Mouse (Mus musculus) gastrocnemius, postnatal 36 days (tissue): Measurements from ENCODE around the gene Mettl7b. TPM values are rescaled to one million over a fixed set of nuclear protein-coding genes. Genes with fewer than 3 reads are reported as not detected.
A peak's percentile ranks its signal among the peaks of the same experiment; 100 is the strongest.

Experiments used
- DNase-seq, 2 experiments: peaks; one replicate each; pipeline ENCODE4 v3.0.0; 2022
- intact Hi-C: fragments of 180-260 bp; cut with DNase I; formaldehyde crosslinking; loops from one replicate; pipeline ENCODE4 v1.15.1; 2025
- total RNA-seq, 2 experiments: library from RNA; stranded (reverse); gene quantifications; 2 replicates each; pipeline ENCODE4 v1.2.3; 2021

Mettl7b gene
- total RNA-seq, 2 experiments from 2014 or later: 0.28 TPM; not detected in 1

DNA sequence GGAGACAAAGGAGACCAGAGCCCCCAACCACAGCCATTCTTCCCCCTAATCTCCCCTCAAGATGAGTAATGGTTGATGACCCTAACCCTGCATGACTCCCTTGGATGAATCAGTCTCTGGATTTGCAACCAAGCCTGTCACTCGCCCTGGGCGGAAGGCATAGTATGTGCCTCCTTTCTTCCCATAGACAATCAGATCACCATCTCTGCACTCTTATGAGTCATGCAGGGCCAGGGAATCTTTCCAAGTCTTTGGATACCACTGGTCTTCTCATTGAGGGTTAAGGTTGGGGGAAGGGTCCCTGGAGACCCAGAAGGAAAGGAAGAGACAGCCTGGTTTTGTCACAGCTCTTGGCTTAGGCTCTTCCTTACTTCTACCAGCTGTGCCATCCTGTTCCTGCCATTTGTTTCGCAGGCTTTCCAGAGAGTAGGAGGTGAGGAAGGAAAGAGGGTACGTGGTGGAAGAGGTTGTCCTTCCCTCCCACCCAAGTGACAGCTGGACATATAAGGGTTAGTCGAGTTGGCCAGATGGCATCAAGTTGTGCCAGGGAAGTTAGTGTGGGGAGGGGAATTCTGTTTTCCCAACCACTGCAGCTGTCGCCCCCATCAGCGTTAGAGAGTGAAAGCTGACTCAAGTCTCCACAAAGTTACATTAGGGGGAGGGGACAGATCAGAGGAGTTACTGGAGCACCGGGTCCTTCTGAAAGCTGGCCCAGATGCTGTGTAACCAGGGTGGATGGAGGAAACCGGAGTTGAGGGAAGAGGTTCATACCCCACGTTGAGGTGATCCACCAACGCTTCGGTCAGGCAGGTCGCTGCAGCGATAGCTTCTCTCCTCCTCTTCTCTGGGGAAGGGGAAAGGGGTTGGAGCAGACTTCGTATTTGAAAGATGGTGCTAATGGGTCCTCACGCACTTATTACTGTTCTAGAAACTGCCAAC, 38.6 kb downstream of the Mettl7b start:
- intact Hi-C loops: no loop called here
- no peak for DNase-seq

DNA sequence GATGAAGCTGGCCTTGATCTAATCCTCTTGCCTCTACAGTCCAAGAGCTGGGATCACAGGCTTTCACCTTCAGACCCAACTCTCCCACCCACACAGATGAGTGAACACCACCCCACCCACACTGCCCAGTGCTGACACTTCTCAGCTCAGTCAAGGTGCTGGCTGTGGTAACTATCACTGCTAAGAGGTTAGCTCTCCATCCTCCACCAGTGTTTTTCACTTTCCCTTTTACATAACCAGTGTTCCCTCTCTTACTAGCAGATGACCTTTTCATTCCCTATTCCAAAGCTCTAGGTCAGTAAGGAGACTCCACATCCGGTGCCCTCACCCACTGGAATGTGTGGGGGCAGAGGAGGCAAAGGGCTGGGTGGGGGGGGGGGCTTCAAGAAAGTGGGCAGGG, 39.5 kb downstream of the Mettl7b start:
- intact Hi-C loops: no loop called here
- no peak for DNase-seq

DNA sequence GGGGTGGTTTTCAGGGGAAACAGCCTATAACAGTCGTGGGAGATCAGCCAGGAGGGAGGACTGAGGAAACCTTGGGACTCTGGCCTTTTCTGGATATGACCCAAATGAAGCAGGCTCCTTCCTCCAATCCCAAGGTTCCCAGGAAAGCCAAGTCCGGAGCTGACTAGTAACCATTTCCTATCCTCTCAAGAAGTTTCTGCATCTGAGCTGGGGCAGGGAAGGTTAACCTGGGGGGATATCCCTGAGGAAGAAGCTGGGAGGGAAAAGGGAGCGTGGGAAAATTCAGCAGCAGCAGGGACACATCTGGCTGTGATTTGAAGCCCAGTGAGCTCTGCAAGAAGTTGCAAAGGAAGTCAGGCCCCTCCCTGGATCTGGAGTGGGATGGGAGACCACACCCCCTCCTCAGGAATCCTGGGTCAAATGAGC, 40.0 kb downstream of the Mettl7b start:
- intact Hi-C loops: no loop called here
- DNase-seq: no peak

DNA sequence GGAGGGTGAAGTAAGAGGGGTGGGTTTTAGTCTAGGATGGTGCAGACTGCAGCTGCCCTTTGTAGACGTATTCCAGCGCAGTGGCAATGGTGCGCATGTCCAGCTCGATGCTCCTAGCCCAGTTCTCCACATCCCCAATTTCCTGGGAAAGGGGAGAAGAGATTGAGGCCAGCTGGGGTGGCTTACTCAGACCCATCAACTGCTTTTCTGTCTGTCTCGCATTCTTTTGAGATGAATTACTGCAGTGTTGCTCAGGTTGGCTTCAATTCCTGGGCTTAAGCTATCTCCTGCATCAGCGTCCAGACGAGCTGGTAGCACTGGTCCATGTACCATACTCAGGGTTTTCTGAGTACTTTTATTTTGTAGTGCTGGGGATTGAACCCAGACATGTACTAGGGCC, 40.8 kb downstream of the Mettl7b start:
- no peak for DNase-seq
- intact Hi-C loops: no loop called here

DNA sequence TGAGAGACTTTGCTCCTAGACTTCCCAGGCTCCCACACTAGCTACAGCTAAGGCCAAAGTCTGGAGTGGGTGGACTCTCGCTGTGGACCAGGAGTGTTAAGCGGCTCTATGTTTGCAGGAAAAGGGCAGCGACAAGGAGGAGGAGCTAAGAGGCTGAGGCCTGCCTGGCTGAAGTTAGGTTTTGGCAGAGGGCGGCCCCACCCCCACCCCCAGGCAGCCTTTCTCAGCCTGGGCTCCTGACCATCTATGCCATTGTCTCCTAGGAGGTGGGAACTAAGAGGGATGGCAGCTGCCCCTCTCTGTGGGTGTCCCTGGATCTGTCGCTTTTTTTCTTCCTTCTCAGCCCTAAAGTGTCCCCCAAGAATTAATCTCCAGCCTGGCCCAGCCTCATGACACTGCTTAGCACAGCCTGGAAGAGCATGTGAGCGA, 41.6 kb downstream of the Mettl7b start:
- intact Hi-C loops: no loop called here
- no peak for DNase-seq

DNA sequence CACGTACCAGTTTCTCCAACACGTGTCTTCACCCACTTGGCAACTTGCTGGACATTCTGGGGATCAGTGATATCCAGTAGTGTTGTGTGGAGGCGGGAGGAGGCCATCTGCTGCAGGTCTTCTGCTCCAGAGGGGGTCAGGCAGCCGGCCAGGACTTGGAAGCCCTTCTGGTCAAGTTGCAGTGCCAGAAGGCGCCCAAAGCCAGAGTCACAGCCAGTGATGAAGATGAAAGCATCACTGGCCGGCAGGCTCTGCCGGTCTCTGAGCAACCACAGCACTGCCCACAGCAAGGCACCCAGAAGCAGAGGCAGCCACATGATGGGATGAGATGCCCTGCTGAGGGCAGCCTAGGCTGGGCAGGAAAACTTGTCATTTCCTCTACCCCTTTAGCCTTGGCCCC, 42.5 kb downstream of the Mettl7b start:
- peak; percentile 68 to 77 for DNase-seq

DNA sequence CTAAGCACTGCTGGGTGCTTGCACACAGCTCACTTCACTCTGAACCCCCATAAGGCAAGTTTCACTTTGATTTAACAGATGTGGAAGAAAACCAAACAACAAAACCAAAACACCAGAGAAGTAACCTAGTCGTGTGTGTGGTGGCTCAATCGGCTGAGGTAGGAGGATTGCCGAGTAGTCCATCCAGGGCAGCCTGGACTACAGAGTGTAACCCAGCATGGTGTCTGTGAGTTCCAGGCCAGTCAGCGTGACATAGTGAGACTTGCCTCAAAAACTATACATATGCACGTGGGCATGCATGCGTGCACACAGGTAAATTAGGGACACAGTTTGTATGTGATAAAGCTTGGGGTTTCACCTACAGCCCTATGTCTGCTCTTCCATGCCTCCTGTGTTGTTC, 43.4 kb downstream of the Mettl7b start:
- intact Hi-C loops: no loop called here
- no peak for DNase-seq

More for the DNA sequence above, 42.5 kb downstream of the Mettl7b start:
- intact Hi-C loops: no loop called here

DNA sequence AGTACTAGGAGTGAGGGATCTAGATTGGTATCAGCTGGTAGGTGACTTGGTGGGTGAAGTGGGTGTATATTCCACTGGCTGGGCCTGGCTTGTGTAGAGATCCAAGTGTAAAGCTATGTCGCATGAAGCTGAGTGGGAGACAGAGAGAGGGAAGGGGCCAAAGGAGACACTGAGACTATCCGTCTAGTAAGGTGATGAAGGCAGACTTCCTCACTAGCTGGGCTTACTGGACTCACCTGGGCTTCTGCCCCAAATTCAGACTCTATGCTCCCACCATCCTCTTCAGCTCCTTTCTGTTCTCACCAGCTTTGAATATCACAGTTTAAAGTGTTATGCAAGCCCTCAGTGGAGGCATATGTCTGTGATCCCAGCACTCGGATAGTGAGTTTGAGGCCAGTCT, 44.1 kb downstream of the Mettl7b start:
- no peak for DNase-seq
- intact Hi-C loops: no loop called here

DNA sequence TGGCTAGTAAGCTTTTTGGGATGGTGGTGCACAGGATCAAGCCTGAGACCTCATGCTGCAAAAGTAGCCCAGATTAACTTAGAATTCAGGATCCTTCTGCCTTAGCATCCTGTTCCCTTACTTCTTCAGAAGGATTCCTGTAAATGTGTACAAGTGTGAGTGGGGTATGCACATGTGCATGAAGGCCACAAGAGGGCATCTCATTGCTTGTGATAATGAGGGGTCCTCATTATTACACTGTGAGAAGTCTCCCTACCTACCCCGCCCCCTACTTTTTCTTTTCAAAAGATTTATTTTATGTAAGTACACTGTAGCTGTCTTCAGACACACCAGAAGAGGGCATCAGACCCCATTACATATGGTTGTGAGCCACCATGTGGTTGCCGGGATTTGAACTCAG, 45.2 kb downstream of the Mettl7b start:
- intact Hi-C loops: loop anchor here (2.0 kb wide), 1 partner anchor 31 kb away; no protein-coding TSS in a partner anchor
- DNase-seq: no peak

DNA sequence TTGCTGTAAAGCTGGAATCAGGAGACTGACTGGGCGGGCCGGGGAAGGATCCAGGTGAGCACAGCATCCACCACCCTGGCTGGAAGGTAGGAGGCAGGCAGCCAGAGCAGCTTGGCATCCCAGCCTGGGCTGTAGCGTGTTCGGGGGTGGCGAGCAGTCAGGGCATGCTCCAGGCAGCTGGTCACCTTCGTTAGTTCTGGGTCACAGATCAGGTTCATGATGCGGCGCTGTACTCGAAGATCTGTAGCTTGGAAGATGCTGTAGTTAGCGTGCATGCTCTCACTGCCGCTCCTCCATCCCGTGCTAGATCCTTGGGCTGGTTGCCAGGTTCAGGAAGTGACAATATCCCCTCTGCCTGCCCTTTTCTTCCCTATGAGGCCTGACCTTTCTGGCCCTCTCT, 47.1 kb downstream of the Mettl7b start:
- intact Hi-C loops: loop anchor here (2.0 kb wide), 1 partner anchor 33 kb away; no protein-coding TSS in a partner anchor
- no peak for DNase-seq

DNA sequence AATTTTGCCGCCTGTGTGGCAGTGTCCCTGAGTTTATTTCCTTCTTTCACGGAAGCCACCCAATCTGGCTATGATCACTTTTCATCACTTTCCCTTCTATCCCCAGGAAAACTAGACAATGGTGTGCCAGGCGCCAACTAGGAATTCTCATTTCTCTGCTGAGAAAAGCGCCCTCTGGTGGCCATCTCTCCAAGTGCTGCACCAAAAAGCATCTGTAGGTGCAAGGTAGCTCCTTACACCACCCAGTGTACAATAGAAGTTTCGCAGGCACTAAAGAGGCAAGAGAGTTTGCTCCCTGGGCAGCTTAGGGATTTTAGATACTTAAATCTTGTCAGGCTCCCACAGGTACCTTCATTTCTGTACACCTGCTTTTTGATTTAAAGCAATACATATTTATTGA, 47.6 kb downstream of the Mettl7b start:
- intact Hi-C loops: no loop called here
- DNase-seq: peak; percentile 79 to 82

DNA sequence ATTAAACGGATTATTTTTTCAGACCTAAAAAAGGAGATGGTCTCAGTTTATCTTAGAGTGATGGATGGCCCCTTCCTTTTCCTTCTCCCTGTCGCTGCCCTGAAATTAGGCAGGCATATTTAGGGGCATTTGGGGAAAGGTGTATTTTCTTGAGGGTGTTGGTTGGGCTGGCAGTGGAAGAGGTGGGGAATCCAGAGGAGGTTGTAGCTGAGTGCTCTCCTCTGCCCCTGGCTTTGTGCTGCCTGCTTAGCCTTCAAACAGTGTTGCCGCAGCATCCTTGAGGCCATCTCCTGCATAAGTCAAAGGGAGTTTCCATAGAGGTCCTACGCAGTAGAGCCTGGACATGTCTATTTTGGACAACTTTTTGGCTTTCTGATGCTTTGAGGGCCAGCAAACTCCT, 48.0 kb downstream of the Mettl7b start:
- intact Hi-C loops: no loop called here

DNA sequence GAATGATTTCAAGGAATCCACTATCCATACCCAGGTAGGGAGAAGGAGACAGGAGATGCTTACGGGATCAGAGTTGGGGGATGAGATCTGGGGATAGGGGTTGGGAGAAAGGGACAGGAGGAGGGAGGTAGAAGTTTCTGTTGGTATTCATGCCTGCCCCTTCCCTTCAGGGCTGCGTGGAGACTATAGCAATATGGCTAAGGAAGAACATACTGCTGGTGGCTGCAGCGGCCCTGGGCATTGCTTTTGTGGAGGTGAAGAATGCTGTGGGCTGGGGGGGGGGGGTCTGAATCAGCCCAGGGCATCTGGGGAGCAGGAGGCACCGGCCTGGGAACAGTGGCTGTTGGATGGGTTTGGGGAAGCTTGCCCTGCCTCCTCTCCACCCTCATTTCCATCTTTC, 48.5 kb downstream of the Mettl7b start:
- intact Hi-C loops: no loop called here
- DNase-seq: no peak

More for the DNA sequence above, 48.0 kb downstream of the Mettl7b start:
- no peak for DNase-seq

DNA sequence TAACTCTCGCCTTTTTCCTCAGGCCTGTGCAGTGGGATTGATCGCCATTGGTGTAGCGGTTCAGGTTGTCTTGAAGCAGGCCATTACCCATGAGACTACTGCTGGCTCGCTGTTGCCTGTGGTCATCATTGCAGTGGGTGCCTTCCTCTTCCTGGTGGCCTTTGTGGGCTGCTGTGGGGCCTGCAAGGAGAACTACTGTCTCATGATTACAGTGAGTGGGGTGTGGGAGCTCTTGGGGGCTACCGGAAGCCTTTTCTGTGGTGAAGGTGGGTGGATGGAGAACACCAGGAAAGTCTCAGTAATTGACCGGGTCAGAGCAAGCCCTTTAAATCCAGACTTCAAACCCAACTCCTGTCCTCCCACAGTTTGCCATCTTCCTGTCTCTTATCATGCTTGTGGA, 49.4 kb downstream of the Mettl7b start:
- intact Hi-C loops: no loop called here

DNA sequence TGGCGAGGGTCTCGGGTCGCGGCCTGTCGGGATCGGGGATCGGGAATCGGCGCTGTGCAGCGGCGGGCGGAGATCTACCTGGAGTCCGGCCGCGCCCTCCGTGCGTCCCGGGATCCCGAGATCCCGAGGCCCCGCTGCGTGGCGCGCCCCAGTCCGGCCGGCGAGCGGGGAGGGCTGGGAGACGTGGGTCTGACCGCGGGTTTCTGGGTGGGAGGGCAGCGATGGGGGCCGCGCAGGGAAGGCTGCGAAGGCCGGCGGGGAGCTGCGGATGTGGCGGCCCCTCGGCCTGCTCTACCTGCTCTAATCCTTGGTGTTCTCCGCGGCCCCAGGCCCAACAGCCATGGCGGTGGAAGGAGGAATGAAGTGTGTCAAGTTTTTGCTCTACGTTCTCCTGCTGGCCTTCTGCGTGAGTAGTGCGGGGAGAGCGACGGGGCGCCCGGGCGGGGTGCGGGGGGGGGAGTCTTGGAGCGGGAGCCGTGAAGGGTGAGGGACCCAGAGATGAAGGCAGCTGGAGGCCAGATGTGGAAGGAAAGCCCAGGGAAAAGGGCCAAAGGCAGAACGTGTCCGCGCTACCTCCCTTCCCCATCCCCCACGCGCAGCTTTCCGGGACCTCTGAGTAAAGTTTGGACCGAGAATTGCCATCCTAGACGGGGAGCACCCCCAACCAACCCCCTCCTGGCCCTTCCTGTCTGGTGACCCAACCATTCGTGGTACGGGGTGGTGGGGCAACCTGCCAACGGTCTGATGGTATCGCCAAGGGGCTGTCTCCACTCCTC, 50.5 kb downstream of the Mettl7b start:
- peak; percentile 47 to 56 for DNase-seq
- intact Hi-C loops: no loop called here

More for the DNA sequence above, 49.4 kb downstream of the Mettl7b start:
- DNase-seq: no peak

DNA sequence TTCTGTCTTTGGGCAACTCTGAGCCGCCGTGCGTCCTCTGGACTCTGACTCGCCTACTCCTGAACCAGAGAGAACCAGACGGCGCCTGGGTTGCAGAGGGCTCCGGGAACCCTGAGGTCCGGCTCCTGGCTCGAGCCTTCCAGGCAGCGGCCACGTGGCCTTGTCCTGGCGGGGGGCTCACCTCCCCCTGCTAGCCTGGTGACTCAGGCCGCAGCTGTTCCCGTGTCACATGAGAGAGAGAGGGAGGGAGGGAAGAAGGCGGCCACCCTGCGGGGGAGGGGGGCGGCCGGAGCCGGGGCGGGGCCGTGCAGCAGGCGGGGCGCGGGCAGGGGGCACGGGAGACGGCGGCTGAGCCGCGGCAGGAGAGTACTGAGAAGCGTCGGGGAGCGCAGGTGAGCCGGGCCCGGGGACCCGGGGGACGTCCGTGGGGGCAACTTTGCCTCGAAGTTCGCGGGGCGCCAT, 51.2 kb downstream of the Mettl7b start:
- DNase-seq: peak; percentile 85 to 86
- intact Hi-C loops: no loop called here

DNA sequence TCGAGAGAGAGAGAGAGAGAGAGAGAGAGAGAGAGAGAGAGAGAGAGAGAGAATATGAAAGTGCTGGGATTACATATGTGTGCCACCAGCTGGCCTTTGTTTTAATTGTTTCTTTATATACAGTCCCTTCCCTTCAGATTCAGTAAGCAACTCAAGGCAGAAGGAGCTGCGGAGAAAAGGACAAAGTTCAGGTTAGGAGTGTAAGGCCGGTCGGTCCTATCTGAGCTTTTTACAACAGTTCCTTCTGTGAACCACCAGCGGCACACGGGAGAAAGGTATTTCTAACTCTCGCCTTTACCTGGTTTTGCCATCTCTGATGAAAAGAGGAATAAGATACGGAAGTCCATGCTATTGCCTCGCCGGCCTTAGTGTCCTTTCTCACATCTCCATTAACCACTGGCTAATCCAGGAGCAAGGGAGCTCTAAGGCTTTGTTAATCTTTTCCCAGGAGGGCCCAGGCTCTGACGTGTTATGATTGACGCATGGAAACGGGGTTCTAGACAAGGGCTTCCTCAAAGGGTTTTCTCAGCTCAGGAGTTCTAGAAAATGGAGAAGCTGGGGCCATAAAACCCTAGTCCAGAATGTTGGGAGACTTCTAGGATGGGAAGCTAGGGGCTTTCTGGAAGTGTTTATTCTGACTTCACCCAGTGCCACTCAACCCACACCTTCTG, 51.9 kb downstream of the Mettl7b start:
- no peak for DNase-seq
- intact Hi-C loops: no loop called here
